In genomic region chr6:28184781-28185180, GRCm38 (mm10) we compare ENCODE assay signal across 10 mouse cellular contexts. TPM values are rescaled to one million over a fixed set of nuclear protein-coding genes. Genes with fewer than 3 reads are reported as not detected.
DNase-seq lines count a peak whose midpoint lies in the region.
"Had no signal": no experiment of that assay in that cellular context is flagged by ENCODE, and none has a peak within 500 bp of the region (broad histone marks: within the 10 kb centered on the region; RNA-seq: fewer than 3 reads in every experiment).

No protein-coding gene starts in this region.

- peak; percentile 23 to 48 for DNase-seq in right cerebral cortex, adult 2 months (ENCODE audit: low spot score in 2 of 2)
- DNase-seq in right cerebral cortex, postnatal 4 days = no peak
- DNase-seq in cerebellum, postnatal 10 days = peak; percentile 5 to 10
- peak; percentile 12 to 15 for DNase-seq in layer of hippocampus, postnatal 36 days
- DNase-seq in kidney, adult 11 months = no peak
- no peak for DNase-seq in kidney, postnatal 25 days
- no peak for DNase-seq in thymus, postnatal 10 days (ENCODE audit: low spot score in 2 of 2)
- DNase-seq: heart, adult 18-20 months; heart, postnatal 36 days; lung, adult 2 months had no signal

RNA-seq across cellular contexts. Expression of gene Grm8, which starts 49.8 kb away (rescaled TPM):
- 1 to 10 TPM; 7.6 to 8.5 TPM for total RNA-seq in layer of hippocampus, postnatal 36 days (2021)
- total RNA-seq: heart, adult 18-20 months; heart, postnatal 36 days had no signal

Comparison
In these comparisons a context has a peak if more than half of its experiments do, and no peak if none do; other contexts are left out.
1. DNase-seq: peak in right cerebral cortex, adult 2 months (2 of 2), cerebellum, postnatal 10 days (2 of 2) and layer of hippocampus, postnatal 36 days (2 of 2); none in right cerebral cortex, postnatal 4 days (single experiment), kidney, adult 11 months (single experiment), kidney, postnatal 25 days (0 of 2) and thymus, postnatal 10 days (0 of 2).